Mouse (Mus musculus): Measurements from ENCODE around the gene Utp20. TPM values are rescaled to one million over a fixed set of nuclear protein-coding genes. Genes with fewer than 3 reads are reported as not detected.

Gene Utp20
- 6.3 TPM for polyA plus RNA-seq (2014; fragmentation: Illumina TruSeq; extraction: RNeasy Lipid Tissue Mini Kit (QIAGEN cat#74804); ENCODE audit: low replicate concordance)

GRCm38 (mm10) chr10:88826188-88826946 is at the start of gene Utp20:
TSS of gene Utp20 (minus strand) at chr10:88826804.

GRCm38 (mm10) chr10:88730571-88731495 is 95.8 kb downstream of the Utp20 start, which contains the start of gene Arl1:
TSS of gene Arl1 (plus strand) at chr10:88730858.

Other genes with a start within 250 kb of the Utp20 start
- not detected for gene Mybpc1, start 221.7 kb downstream of the Utp20 start, polyA plus RNA-seq (2014; fragmentation: Illumina TruSeq; extraction: RNeasy Lipid Tissue Mini Kit (QIAGEN cat#74804); ENCODE audit: low replicate concordance)
- not detected for gene Spic, start 141.8 kb downstream of the Utp20 start, polyA plus RNA-seq (2014; fragmentation: Illumina TruSeq; extraction: RNeasy Lipid Tissue Mini Kit (QIAGEN cat#74804); ENCODE audit: low replicate concordance)
- 460 TPM for gene Arl1, start 95.9 kb downstream of the Utp20 start, polyA plus RNA-seq (2014; fragmentation: Illumina TruSeq; extraction: RNeasy Lipid Tissue Mini Kit (QIAGEN cat#74804); ENCODE audit: low replicate concordance)
- gene Slc5a8, start 59.2 kb upstream of the Utp20 start, polyA plus RNA-seq (2014; fragmentation: Illumina TruSeq; extraction: RNeasy Lipid Tissue Mini Kit (QIAGEN cat#74804); ENCODE audit: low replicate concordance) = 0.67 TPM